Mouse (Mus musculus) frontal cortex, postnatal 10 days (tissue): ENCODE measurements around the gene Psmg3.
A peak's percentile ranks its signal among the peaks of the same experiment; 100 is the strongest.

ENCODE experiments used
- DNase-seq, 2 experiments: peaks; one replicate each; pipeline ENCODE4 v3.0.0; 2022; ENCODE audit warnings: low spot score in 2 of 2, mixed read lengths in 1 of 2

Psmg3 gene

DNA sequence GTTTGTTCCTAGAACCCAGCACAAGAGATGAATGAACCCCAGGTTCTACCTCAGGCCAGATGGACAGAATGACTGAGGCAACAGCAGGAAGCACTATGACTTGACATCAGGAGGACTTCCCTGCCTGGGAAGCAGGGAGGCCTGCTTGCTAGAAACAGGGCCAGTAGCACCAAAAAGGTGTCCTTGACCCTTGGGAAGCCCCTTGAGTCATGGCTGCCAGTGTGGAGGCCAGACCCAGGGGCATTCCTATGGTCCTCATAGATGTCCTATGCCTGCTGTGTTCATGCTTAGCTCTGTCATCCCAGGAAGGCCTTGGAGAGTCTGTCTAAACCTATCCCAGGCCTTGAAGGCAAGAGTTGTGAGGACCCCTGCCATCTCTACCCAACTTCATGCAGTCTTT is 10.2 kb downstream of the Psmg3 start:
- DNase-seq: no peak

DNA sequence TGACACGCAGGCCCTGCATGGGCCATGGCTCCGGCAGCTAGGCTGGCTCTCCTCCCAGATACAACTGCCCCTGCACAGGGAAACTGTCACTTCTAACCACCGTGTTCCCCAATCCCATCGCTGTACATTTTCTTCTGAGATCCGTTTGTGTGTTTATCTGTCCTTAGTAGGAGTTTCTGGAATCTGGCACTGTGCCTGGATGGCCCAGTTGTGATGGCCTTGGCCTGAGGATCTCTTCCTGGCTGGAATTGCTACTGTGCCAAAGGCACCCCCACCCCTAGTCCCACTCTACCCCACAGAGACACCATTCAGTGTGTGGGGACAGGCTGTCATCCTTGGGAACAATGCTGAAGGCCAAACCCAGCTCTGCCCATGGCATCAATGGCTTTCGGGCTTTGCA is 10.7 kb downstream of the Psmg3 start:
- DNase-seq: no peak

DNA sequence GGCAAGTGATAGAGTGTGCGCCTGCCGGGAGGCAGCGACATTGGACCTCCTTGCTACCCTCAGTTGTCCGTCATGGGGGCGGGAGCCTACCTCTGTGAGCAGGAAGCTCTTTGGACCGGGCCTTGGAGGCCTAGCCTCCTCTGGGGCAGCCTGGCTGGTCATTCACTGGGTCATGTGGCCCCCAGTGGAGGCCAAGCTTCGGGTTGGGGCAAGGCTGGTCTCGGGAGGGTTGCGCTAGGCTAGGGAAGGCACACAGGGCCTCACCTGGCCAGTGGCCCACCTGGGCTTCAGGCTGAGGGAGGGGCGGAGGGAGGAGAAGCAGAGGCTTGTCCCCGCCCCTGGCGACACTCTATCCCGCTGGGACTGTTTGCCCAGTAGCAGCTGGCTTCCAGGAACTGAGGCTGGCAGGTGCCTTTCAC is 12.7 kb downstream of the Psmg3 start:
- no peak for DNase-seq

DNA sequence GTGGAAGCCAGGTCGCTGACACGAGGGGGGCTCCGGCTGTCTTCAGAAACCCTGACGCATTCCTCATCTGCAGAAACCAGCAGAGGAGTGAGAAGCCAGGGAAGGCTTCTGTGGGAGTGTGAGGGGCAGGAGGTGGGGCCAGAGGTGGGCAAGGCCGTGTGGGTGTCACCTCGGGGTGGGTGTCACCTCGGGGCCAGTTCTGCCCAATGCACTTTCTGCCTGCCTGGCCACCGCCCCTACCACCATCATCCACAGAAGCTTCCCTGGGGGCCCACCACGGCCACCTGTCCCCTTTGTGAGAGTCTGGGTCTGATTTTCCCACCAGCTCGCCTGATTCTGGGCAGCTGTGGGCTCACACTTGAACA is 13.6 kb downstream of the Psmg3 start:
- no peak for DNase-seq

DNA sequence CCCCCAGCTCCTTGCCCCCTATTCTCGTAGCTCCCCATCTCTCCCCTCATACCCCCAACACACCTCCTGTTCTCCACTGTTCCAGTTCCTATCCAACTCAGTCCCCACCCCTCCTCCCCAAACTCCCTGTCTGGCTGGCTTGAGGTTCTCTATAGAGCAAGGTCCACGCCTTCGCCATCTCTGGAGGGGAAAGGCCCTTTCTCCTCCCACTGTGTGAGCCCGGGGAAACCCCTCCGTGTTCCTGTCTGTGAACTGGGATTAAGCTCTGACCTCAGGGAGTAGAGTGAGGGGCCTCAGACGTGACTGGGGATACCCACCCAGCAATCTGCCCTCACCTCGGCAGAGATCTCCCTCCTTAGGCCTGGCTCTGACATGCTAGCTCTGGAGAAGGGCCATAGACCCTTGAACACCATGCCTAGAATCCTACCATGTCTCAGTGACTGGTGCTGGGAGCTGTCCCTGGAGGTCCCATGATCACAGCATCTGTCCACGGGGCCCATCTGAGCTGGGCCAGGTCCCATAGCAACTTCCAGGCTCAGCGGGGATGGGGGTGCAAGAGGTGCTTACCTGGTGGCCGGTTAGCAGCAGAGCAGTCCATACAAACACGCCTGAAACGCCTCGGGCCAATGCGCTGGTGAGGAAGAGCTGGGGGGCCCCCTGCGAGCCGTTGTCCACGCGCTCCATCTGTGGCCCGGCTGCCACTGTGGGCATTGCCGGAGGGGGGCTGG is 14.1 kb downstream of the Psmg3 start:
- no peak for DNase-seq

DNA sequence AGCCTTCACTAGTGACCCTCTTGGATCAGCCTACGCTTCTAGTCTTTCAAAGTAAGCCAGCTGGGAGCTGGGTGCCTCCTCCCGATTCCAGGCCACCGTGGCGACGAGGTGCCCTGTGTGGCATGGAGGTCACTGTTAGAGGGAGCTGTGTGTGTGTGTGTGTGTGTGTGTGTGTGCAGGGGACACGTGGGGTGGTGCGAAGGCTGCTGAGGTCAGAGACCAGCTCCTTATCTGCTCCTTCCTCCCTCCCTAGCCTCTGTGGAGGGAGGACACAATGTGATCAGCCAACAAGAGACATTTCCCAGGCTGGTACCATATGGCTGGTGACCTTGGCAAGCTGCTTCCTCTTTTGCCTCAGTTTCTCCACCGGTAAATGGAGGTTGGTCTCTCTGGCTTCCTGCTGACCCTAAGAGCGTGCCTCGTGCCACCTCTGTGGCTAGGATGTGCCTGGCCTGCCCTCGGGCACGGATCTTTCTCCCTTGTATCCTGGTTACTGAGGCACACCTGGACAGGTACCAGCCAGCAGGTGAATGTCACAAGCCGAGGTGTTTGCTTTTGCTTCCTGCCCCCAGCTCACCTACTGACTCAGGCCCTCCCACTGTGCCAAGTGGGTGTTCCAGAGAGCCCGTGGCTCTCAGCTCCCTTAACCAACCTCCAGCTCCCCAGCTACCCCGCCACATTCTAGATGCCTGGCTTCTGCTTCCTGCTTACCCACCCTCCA is 14.8 kb downstream of the Psmg3 start:
- DNase-seq: no peak

DNA sequence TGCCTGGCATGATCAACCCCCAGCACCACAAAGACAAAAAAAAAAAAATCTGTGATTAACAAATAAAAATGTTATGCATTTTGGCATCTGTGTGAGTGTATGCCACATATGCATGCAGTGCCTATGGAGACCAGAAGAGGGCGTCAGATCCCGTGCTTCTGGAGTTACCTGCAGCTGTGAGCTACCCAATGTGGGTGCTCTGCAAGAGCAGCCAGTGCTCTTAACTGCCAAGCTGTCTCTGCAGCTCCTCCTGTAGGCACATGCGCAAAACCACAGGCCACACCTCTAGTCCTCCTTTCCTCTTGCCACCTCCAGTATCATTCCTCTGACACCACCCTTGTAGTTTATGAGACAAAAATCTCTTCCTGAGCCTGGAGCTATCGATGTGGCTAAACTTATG is 17.3 kb downstream of the Psmg3 start:
- DNase-seq: no peak

DNA sequence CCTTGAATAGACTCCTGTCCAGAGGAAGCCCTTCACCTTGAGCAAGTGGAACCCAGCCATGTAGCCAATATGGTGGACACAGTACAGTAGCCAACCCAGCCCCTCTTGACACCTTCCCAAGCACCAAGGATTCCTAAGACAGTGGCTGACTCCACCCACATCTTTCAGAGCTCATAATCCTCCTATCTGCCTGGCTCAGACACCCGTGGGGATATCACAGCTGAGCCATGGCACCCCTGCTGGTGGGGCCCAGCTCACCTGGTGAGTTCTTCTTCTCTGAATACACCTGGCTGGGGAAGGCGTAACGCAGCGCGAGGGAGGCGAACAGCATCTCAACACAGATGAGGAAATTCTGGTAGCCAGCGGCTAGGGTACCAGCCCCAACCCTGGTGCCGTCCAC is 20.8 kb downstream of the Psmg3 start:
- DNase-seq: no peak

DNA sequence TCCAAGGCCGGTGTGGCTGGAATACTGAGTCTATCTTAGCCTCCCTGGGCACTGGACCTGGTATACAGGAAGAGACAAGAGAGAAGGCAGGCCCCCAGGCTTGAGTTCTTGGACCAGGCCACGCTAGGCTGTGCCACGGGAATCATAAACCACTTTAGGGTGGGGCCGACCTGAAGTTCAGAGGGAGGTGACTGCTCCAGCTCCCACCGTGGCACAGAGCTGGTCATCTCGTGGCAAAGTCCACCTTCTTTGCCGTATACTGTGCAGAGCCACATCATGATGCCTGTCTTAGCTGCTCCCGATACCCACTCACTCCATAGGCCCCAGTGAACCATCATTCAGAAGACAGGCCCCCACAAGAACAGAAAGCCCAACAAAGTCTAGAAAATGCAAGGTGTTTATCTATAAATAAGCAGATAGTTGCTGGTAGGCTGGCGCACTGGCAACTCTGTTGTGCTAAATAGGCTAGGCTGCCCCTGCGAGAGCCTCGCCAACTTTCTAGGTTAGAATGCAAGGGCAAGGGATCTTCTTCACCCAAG is 22.0 kb downstream of the Psmg3 start:
- no peak for DNase-seq

DNA sequence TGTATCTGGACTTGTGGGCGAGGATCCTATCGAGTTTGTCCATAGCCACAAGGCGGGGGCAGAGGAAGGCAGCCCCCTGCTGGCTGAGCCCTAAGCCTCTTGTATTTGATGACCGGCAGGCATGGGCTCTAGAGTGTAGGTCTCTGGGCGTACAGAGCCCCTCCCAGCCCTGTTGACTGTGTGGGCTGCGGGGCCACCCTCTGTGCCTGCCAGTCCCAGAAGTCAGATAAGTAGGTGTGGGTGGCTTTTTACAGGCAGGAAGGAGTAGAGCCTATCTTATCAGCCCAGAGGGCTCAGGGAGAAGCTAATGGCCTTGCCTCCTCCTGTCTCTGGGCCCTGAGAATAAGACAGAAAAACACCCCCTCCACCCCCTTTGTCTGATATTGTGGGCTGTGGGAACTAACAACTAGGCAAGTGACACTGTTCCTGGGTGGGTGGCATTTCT is 22.6 kb downstream of the Psmg3 start:
- DNase-seq: no peak

DNA sequence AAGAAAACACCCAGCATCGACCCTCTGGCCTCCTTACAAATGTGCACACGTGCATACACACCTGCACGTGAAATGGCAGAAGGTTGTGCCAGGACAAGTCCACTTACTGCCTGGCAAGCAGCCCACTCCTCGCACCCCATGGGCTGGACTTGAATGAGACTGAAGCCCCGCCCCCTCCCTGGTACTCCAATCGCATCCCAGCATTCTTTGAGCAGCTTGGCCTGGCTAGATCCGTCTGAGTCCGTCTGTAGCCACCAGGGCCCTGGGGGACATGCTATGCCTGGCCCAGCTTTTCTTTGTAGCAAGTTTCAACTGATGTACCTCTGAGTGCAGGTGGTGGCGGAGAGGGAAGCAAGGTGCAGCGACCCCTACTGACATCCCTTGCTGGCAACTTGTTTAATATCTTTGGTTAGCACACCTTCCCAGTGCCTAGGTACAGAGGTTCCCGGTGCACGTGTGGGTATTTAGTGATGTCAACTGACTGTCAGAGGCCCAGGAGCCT is 23.0 kb downstream of the Psmg3 start:
- no peak for DNase-seq

DNA sequence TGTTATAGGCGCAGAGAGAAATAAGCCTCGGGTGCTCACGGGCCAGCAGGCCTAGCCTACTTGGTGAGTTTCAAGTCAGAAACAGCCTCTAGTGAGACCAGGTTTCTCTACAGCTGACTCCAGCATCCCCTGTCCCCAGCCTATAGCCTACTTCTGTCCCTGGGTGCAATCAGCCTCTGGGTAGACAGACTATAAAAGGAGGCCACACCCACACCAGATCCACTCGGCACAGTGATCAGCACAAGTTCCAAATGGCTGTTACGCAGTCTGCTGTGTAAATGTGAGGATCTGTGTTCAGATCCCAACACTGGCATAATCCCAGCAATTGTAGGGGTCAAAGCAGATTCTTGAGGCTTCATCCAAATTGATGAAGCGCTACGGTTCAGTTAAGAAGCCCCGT is 23.5 kb downstream of the Psmg3 start:
- DNase-seq: no peak

DNA sequence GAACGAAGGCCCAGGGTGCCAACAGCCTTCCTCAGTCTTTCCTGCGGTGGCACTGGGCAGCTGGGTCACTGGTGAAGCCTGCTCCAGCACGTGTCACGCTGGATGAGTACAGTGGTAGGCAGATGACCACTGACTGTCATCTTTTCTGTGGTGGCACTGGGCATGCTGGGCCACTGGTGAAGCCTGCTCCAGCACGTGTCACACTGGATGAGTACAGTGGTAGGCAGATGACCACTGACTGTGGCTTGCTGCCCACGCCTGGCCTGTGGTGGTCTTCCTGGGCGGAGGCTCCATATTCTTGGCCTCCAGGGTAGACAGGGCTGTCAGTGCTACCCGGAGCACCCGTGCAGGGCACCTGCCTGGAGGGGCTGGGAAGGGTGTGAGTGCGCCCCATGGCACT is 24.8 kb downstream of the Psmg3 start:
- no peak for DNase-seq

DNA sequence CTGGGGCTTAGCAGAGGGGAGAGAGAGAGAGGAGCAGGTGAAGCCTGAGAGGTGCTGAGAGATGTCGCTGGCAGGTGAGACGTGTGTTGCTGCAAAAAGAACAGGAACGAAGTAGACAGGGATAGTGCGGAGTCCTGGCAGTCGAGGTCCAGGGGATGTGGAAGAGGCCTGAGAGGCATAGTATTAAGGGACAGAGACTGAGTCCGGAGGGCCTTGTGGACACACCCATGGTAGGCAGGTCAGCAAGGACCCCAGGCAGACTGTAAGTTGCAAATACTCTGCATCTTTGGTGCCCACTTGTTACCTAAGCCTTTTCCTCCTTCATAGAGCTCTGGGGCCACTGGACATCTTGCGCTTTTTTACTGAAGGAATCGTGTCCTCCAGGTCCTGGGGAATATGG is 25.5 kb downstream of the Psmg3 start:
- DNase-seq: no peak

DNA sequence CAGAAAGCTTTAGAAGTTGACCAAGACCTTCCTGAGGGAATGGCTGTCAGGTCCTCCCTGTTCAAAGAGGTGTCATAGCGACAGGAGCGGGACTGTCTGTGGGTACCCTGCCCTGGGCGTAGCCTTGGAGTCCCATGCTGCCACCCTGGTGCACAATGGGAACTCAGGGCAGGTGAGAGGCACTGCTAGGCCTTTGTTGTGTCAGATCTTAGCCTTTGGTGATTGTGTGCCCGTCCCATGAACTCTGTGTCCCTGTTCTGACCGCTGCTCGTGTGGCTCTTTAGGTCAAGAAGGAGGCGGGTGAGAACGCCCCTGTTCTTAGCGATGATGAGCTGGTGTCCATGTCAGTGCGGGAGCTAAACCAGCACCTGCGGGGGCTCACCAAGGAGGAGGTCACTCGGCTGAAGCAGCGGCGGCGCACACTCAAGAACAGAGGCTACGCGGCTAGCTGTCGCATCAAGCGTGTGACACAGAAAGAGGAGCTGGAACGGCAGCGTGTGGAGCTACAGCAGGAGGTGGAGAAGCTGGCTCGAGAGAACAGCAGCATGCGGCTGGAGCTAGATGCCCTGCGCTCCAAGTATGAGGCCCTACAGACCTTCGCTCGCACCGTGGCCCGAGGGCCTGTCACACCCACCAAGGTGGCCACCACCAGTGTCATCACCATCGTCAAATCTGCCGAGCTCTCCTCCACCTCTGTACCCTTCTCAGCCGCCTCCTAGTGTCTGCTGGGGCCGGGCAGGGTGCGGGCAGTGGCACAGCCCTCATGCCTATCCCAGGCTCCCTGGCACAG is 26.7 kb downstream of the Psmg3 start:
- no peak for DNase-seq

DNA sequence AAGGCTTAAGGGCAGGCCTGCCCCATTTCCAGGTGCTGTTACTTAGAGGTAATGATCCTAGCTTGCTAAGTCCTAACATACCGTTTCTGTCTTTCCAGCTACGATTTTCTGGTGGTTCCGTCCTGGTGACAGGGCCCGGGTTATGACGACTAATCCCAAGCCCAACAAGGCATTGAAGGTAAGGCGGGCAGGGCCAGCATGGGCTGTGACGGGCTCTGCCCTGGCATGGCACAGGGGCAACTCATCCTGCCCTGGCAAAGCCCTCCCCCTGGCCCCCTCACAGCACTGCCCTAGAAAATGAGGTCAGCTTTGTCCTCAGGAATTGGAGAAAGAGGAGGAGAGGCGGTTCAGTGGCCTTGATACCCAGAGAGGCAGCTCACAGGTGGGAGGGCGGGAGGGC is 27.6 kb downstream of the Psmg3 start:
- DNase-seq: no peak

DNA sequence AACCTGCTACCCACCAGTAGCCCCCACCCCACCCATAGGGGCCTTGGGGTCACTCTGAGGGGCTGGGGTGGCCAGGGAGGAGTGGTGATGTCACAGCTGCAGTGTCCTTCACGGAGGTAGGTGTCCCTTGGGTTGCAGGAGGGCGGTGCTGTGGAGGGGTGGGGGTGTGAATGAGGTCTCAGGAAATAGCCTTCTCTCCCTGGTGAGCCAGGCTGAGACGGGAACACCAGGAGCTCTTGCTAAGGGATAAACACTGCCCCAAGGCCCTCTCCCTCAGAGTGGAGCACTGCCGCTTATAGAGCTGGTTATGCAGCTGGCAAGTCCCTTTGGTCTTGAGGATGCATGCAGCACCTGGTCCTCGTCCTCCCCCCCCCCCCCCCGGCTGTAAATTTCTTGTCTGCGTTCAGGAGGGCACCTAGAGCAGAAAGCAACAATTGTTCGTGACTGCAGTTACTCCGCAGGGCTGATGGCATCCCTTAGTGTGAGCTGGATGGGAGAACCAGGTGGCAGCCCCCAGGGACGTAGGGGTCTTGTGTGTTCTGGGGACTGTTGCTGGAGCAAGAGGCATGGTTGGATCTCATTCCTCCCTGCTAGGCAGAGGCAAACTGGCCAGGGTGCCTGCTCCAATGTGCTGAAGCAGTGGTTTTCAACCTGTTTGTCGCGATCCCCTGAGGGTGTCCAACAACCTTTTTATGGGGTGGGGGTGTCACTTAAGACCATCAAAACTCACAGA is 28.4 kb downstream of the Psmg3 start:
- no peak for DNase-seq

DNA sequence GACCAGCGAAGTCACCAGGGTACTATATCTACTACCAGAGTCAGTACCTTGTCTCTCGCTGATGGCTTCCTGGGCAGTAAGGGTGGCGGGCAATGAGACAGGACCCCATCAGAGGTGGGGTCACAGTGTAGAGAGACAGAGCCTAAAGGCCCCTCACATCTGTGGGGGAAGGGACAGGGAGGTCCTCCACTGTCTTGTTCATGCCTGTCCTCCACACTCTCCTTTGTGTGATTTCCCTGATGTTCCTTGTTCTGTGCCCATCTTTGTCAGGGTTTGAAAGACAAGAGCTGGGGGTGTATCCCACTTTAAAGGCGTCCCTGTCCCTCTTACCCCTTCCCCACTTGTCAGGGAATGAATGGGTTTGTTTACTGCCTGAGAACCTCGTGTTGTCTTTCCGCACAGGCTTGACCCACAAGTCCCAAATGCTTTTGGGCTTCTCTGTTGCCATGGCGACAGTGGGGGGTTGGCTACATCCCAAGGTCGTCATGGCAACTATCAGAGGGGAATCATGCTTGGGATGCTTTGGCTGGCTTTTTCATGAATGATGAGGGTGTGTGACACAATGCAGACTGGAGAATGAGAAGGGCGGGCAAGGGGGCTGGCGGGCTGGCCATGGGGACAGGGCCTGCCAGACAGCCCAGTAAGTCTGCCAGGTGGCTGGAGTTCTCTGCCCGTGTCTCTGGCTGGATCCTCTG is 29.1 kb downstream of the Psmg3 start:
- DNase-seq: peak; percentile 82 to 86

DNA sequence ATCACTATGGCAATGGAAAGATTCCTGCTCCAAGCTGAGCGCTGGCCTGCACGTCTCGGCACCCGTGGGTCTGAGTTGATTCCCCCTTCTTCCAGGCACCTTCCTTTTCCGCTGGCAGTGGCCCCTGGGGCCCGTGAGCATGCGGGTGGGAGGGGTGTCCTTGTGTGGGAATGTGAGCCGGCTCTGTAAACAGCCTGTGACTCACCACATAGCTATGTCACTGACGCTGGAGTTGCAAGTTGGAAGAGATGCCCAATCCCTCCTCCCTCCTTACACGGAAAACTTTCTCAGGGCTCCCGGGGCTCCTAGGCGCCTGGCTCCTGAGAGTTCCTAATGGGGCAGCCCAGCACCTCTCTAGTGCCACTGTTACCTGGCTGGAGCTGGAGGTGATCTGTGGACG is 29.8 kb downstream of the Psmg3 start:
- peak; percentile 49 to 63 for DNase-seq

DNA sequence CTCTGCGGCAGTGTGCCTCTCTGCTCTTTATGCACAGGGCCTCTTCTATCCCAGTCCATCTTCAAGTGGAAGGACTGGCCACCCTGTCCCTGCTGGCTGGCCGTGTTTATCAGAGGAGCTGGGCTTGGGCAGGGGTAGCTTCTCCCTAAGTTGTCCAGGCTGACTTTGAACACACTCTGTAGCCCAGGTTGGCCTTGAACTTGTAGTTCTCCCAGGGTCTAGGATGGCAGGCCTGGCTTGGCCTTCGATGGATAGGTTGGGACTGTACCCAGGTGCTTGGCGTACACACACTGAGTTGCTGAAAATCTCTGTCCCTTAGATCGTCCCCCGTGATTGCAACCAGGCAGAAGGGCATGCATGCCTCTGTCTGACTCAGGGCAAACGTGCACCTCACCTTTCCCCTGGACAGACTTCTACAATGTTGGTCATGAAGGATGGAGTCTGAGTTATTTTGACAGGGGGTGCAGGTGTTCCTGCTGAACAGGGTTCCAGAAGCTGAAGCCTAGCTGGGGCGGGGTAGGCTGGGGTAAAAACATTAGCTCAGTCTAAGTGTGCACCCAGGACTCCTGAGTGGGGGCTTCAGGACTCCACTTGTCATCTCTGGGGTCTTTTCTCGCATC is 30.6 kb downstream of the Psmg3 start:
- DNase-seq: no peak

DNA sequence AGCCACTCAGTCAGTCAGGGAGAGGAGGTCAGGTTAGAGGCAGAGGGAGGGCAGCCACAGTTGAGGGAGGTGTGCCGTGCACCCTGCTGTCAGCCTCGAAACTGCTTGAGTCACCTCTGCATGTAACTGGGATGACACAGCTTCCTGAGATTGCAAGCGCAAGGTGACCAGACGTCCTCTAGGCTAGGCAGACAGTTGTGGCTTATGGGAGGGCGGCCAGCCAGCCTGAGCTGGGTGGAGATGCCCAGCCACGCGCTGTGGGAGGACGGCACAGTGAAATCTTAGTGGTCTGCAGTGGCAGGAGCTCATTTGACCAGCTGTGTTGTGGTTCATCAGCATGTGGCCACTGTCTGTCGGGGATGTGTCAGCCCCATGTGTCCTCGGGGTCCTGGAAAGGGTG is 31.7 kb downstream of the Psmg3 start:
- DNase-seq: no peak
